Mouse (Mus musculus) right cerebral cortex, postnatal 14 days (tissue): ENCODE results near the gene Llcfc1.

Experiments used
- DNase-seq: peaks from one replicate; pipeline ENCODE4 v3.0.0; 2022

The Llcfc1 gene

DNA sequence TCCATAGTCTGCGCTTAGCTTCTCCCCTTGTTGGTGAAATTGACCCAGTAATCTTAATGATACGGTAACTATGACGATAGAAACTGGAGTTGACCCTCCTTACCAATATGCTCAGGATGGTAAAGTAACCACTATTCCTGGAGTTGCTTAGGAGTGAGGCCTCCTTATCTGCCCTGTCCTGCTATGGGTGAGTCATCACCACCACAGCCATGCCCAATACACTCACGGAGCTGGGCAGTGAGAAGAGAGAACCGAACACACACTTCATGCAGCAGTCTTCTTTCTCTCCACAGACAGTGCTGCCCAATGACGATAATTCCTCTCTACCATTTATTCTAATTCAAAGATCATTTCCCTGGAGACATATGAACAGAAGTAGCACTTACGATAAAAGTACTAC, 22.0 kb downstream of the Llcfc1 start:
- no peak for DNase-seq

DNA sequence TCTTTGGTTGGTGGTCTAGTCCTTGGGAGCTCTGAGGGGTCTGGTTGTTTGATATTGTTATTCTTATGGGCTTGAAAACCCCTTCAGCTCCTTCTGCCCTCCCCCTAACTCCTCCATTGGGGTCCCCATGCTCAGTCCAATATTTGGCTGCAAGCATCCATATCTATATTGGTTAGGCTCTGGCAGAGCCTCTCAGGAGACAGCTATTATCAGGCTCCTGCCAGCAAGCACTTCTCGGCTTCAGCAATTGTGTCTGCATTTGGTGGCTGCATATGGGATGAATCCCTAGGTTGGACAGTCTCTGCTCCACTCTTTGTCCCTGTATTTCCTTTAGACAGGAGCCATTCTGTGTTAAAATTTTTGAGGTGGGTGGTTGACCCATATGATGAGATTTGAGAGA, 26.1 kb downstream of the Llcfc1 start:
- no peak for DNase-seq

DNA sequence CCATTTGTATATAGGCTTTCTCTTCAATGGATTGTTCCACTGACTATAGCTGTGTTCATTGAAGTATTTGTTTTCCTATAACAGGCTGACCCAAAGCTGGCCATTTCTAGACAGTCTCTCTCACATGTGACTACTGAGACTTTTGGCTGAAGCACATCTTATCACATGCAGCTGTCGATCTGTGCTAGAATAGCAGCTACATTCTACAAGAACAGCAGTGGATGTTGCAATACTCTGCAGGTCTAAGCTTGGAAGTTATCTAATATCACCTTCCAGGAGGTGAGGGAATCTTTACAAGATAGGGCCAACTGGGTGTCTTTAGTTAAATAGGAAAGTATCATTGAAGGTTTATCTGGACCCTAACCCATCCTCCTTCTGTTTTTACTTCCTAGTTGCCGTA, 37.2 kb downstream of the Llcfc1 start:
- no peak for DNase-seq

DNA sequence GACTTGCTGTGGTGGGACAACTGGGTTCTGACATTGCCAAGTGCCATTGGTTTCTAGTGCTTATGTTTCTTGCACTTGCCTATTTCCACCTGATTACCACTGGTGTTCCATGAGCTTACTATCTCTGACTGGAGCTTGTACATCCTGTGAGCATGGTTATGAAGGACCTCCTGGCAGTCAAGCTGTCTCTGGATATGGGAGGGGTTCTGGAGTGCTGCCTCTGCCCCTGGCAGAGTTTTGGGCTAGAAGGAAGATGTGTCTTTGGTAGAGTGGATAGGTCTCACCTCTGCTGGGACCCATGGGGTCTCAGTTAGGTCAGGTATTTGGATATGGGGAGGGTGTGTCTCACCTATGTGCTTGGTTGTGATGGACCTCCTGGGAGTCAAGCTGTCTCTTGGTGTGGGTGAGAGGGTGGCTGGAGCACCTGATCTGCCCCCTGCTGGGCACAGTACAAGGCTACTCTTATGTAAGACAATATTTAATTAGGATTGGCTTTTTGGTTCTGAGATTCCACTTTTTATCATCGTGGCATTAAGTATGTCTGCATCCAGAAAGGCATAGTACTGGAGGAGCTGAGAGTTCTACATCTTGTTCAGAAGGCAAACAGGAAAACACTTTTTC, 43.9 kb downstream of the Llcfc1 start:
- no peak for DNase-seq

DNA sequence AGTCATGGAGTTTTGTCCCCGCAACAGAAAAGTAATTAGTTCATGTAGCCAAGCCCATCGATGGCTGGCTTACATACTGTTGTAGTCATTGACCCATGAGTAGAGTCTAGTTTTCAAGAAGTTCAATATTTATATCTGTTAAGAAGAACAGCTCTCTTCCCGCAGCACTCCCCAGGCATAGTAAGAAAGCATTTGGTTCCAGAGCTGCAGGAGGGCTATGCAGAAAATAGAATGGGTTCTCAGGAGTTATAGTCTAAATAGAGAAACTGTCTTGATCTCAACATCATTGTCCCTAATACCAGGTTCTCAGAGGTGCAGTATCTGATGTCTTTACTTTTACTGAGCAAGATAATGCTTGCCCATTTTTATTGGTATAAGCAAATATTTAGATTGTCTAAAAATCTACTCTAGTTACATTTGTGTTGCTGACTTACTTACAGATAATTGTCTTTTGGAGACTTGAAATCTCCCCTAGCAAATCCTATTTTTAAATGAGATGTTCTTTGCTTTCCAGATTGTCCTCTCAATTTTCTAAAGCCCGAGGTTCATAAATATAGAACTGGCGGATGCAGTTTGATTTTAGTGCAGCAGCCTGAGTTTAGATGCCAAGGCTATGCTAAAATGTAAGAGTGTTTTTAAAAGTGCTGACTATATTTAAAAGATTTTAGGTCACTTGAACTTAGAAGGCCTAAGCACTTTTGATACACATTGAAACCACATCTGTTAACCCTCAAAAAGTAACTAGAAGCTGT, 50.7 kb downstream of the Llcfc1 start:
- DNase-seq: no peak
